Mouse (Mus musculus) MEL (cell line): Measurements from ENCODE around the gene Bbs9. TPM values are rescaled to one million over a fixed set of nuclear protein-coding genes. Genes with fewer than 3 reads are reported as not detected.

Source experiments
- DNase-seq: peaks from one replicate; pipeline ENCODE4 v3.0.0; 2011; ENCODE audit warnings: low read depth, low spot score
- H3K27ac ChIP-seq: 2 replicates; pipeline ENCODE4 v1.5.1; 2012; ENCODE audit warnings: low read depth, mild to moderate bottlenecking, control low read depth, low read length, moderate library complexity; ENCODE audit not compliant: control insufficient read depth
- H3K27me3 ChIP-seq, 2 experiments: fragments of 150-350 bp in 1 of 2; sonication (generic) in 1 of 2; 2 replicates each; pipeline ENCODE4 v1.6.1; 2012; ENCODE audit warnings: low read length in 2 of 2, mild to moderate bottlenecking in 2 of 2, improper control_type of control experiment in 1 of 2, moderate library complexity in 1 of 2; ENCODE audit not compliant: insufficient read depth in 2 of 2, control insufficient read depth in 1 of 2
- H3K36me3 ChIP-seq, 2 experiments: 2 replicates each; pipeline ENCODE4 v1.6.1; 2012 to 2014; ENCODE audit warnings: low read length in 2 of 2, improper control_type of control experiment in 1 of 2, inconsistent platforms in 1 of 2, mild to moderate bottlenecking in 1 of 2; ENCODE audit not compliant: insufficient read depth in 2 of 2, control insufficient read depth in 1 of 2
- H3K4me1 ChIP-seq, 2 experiments: fragments of 150-350 bp in 1 of 2; sonication (generic) in 1 of 2; 2 replicates each; pipeline ENCODE4 v1.6.1; 2012; ENCODE audit warnings: low read length in 2 of 2, improper control_type of control experiment in 1 of 2, mild to moderate bottlenecking in 1 of 2; ENCODE audit not compliant: insufficient read depth in 2 of 2, control insufficient read depth in 1 of 2
- H3K4me3 ChIP-seq, 2 experiments: fragments of 150-350 bp in 1 of 2; sonication (generic) in 1 of 2; 2 replicates each; pipeline ENCODE4 v1.5.1; 2012; ENCODE audit warnings: low read depth in 2 of 2, low read length in 2 of 2, mild to moderate bottlenecking in 2 of 2, moderate library complexity in 2 of 2, control low read depth in 1 of 2, improper control_type of control experiment in 1 of 2; ENCODE audit not compliant: control insufficient read depth in 1 of 2, insufficient read depth in 1 of 2
- H3K79me2 ChIP-seq: 2 replicates; pipeline ENCODE4 v1.6.1; 2012; ENCODE audit warnings: mild to moderate bottlenecking, low read length, moderate library complexity; ENCODE audit not compliant: control insufficient read depth, poor library complexity, insufficient read depth
- H3K9ac ChIP-seq: 2 replicates; pipeline ENCODE4 v1.6.1; 2012; ENCODE audit warnings: low read depth, mild to moderate bottlenecking, control low read depth, low read length, moderate library complexity; ENCODE audit not compliant: control insufficient read depth, poor library complexity, severe bottlenecking
- H3K9me3 ChIP-seq: fragments of 150-350 bp; sonication (generic); replicated peaks from 2 replicates; pipeline ENCODE4 v1.6.1; 2012; ENCODE audit warnings: mild to moderate bottlenecking, low read length, improper control_type of control experiment, moderate library complexity; ENCODE audit not compliant: insufficient read depth
- E2F4 ChIP-seq: IDR thresholded peaks from 2 replicates; pipeline ENCODE4 v1.6.1; 2011; ENCODE audit warnings: low read depth, low read length, improper control_type of control experiment, borderline replicate concordance
- ELF1 ChIP-seq: IDR thresholded peaks from 2 replicates; pipeline ENCODE4 v1.6.1; 2014; ENCODE audit warnings: low read depth, mild to moderate bottlenecking, inconsistent platforms, low read length, improper control_type of control experiment, moderate library complexity
- GABPA ChIP-seq: IDR thresholded peaks from 2 replicates; pipeline ENCODE4 v1.6.1; 2012; ENCODE audit warnings: low read depth, mild to moderate bottlenecking, inconsistent platforms, low read length, improper control_type of control experiment, moderate library complexity
- GATA1 ChIP-seq: IDR thresholded peaks from 2 replicates; pipeline ENCODE4 v1.6.1; 2011; ENCODE audit warnings: low read depth, low read length, improper control_type of control experiment
- HCFC1 ChIP-seq: IDR thresholded peaks from 2 replicates; pipeline ENCODE4 v1.6.1; 2012; ENCODE audit warnings: low read depth, mild to moderate bottlenecking, inconsistent platforms, low read length, improper control_type of control experiment, moderate library complexity
- MAFK ChIP-seq: IDR thresholded peaks from 2 replicates; pipeline ENCODE4 v1.6.1; 2011; ENCODE audit warnings: low read depth, mild to moderate bottlenecking, low read length, improper control_type of control experiment, borderline replicate concordance
- MAZ ChIP-seq: IDR thresholded peaks from 2 replicates; pipeline ENCODE4 v1.6.1; 2012; ENCODE audit warnings: low read depth, mild to moderate bottlenecking, inconsistent platforms, low read length, improper control_type of control experiment
- MXI1 ChIP-seq: IDR thresholded peaks from 2 replicates; pipeline ENCODE4 v1.6.1; 2011; ENCODE audit warnings: mild to moderate bottlenecking, low read depth, low read length, improper control_type of control experiment
- MYB ChIP-seq: IDR thresholded peaks from 2 replicates; pipeline ENCODE4 v1.6.1; 2011; ENCODE audit warnings: mild to moderate bottlenecking, low read depth, low read length, improper control_type of control experiment
- MYC ChIP-seq: IDR thresholded peaks from 2 replicates; pipeline ENCODE4 v1.6.1; 2011; ENCODE audit warnings: low read depth, mild to moderate bottlenecking, low read length, improper control_type of control experiment, moderate library complexity
- NELFE ChIP-seq: IDR thresholded peaks from 2 replicates; pipeline ENCODE4 v1.6.1; 2011; ENCODE audit warnings: low read depth, low read length, improper control_type of control experiment
- NRF1 ChIP-seq: IDR thresholded peaks from 2 replicates; pipeline ENCODE4 v1.6.1; 2014; ENCODE audit warnings: low read depth, mild to moderate bottlenecking, inconsistent platforms, low read length, improper control_type of control experiment, moderate library complexity; ENCODE audit not compliant: poor library complexity, insufficient read depth, severe bottlenecking
- POLR2A ChIP-seq, 2 experiments: IDR thresholded peaks; 2 replicates each; pipeline ENCODE4 v1.6.1; 2011 to 2012; ENCODE audit warnings: low read length in 2 of 2, mild to moderate bottlenecking in 2 of 2, control low read depth in 1 of 2, improper control_type of control experiment in 1 of 2, low read depth in 1 of 2, moderate library complexity in 1 of 2; ENCODE audit not compliant: control insufficient read depth in 1 of 2, insufficient read depth in 1 of 2, poor library complexity in 1 of 2
- SIN3A ChIP-seq: IDR thresholded peaks from 2 replicates; pipeline ENCODE4 v1.6.1; 2012; ENCODE audit warnings: low read length, improper control_type of control experiment, inconsistent platforms
- SMC3 ChIP-seq: IDR thresholded peaks from 2 replicates; pipeline ENCODE4 v1.6.1; 2011; ENCODE audit warnings: low read depth, low read length, improper control_type of control experiment
- TCF12 ChIP-seq: IDR thresholded peaks from 2 replicates; pipeline ENCODE4 v1.6.1; 2014; ENCODE audit warnings: low read depth, mild to moderate bottlenecking, inconsistent platforms, low read length, improper control_type of control experiment, moderate library complexity
- UBTF ChIP-seq: IDR thresholded peaks from 2 replicates; pipeline ENCODE4 v1.6.1; 2012; ENCODE audit warnings: low read depth, mild to moderate bottlenecking, inconsistent platforms, low read length, improper control_type of control experiment, moderate library complexity, borderline replicate concordance; ENCODE audit not compliant: insufficient read depth
- ZC3H11A ChIP-seq: IDR thresholded peaks from 2 replicates; pipeline ENCODE4 v1.6.1; 2012; ENCODE audit warnings: low read depth, mild to moderate bottlenecking, inconsistent platforms, low read length, improper control_type of control experiment
- polyA plus RNA-seq, 2 experiments: library from polyadenylated mRNA; stranded (reverse) in 1 of 2; unstranded in 1 of 2; fragments of >175 nt in 1 of 2; fragments of >200 nt in 1 of 2; gene quantifications; 2 replicates each; pipeline versions ENCODE4 v1.2.1 to v1.2.4; 2012; ENCODE audit warnings: low replicate concordance in 2 of 2, low read depth in 1 of 2; ENCODE audit not compliant: insufficient read length in 2 of 2, insufficient read depth in 1 of 2, missing spikeins in 1 of 2
- total RNA-seq: library from RNA; depleted of rRNA; stranded (reverse); fragments of 300-350 nt; gene quantifications from 2 replicates; pipeline ENCODE4 v1.2.3, GENCODE M21; 2012

The Bbs9 gene
- total and polyA plus RNA-seq, 3 experiments = 18.5 to 19.5 TPM; not detected in 1

DNA sequence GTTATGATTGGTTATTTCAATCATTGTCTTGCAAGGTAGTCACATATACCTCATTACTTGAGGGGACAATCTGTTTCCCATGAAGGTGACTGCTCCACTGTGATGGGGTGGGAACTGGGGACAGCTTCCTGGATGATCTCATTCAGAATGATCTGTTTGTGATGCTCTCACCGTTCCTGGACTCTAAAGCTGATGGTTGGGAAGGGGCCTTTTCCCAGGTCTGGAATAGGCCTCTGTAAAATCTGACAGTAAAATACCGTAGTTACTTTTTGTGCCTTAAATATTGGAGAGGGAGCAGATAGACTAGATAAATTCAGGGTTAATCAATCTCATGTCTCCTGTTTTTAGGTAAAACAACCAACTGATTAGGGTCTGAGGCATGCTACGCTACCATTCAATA, 5.9 kb upstream of the Bbs9 start, which contains the start of gene Rp9:
Rp9 (minus strand) TSS at position 101 of the 400 bp plus-strand sequence.
- Histone ChIP-seq H3K36me3 (peaks cover 6 to 13% of the 10 kb centered on the region in 2 experiments), H3K9me3 (no peaks in the 10 kb centered on the region), H3K27me3 (no peaks in the 10 kb centered on the region), H3K79me2 (peaks cover 23% of the 10 kb centered on the region), H3K4me3 (peak within 1 kb of the TSS; percentile 80 to 94), H3K4me1 (peaks cover 7 to 10% of the 10 kb centered on the region in 2 experiments; a peak in 3 of 4 replicates), H3K9ac (peak within 1 kb of the TSS; percentile 56), H3K27ac (peak within 1 kb of the TSS; percentile 46)
- DNase-seq = no peak
- TF ChIP-seq MYB = no peak

DNA sequence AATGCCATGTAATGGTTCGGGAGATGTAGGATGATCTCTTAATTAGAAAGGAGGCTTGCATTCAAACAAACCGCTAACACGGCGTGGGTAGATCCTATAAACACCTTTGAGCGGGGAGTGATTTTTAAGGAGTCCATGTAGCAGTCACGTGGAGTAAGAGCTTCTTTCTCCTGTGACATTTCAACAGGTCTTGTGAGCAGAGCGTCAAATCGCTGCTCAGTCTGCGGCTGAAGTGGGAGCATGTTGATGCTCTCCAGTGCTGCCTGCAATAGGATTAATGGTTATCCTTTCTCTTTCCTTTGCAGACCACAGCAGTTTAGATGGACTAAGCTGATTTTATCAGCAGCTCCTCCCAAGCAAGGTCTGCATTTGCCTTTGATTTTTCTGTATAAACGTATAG, 750 bp downstream of the Bbs9 start:
- no peaks in the 10 kb centered on the region for H3K27me3 ChIP-seq
- H3K9ac ChIP-seq = peak overlapping the region; percentile 62
- H3K27ac ChIP-seq = no peak overlapping the region
- no peaks in the 10 kb centered on the region for H3K9me3 ChIP-seq
- no peaks in the 10 kb centered on the region; the same call in 1 of the 2 replicates for H3K79me2 ChIP-seq
- peak; percentile 50; the same call in 1 of the 2 replicates for TF ChIP-seq GATA1
- no peak for TF ChIP-seq POLR2A (IDR thresholded peaks at IDR 0.05; ENCODE audit: control insufficient read depth in 1 of 2, insufficient read depth in 1 of 2, low read depth in 1 of 2, low read length in 2 of 2, poor library complexity in 1 of 2)
- H3K4me1 ChIP-seq = peaks cover 5% of the 10 kb centered on the region in 2 experiments; a peak in 3 of 4 replicates
- H3K36me3 ChIP-seq = peaks cover 0 to 8% of the 10 kb centered on the region in 2 experiments; a peak in 2 of 4 replicates
- DNase-seq = peak; percentile 83
- peak overlapping the region; percentile 60 to 70 for H3K4me3 ChIP-seq

- H3K27me3 ChIP-seq = no peaks in the 10 kb centered on the region
- H3K27ac ChIP-seq = no peak overlapping the region
- H3K79me2 ChIP-seq = no peaks in the 10 kb centered on the region; the same call in 1 of the 2 replicates
- peaks cover 0 to 8% of the 10 kb centered on the region in 2 experiments; a peak in 2 of 4 replicates for H3K36me3 ChIP-seq
- H3K9ac ChIP-seq = no peak overlapping the region
- TF ChIP-seq SMC3 = no peak
- no peak for TF ChIP-seq MAZ
- no peak for TF ChIP-seq GATA1
- TF ChIP-seq UBTF = no peak
- TF ChIP-seq ZC3H11A = no peak
- no peak for TF ChIP-seq MYC
- no peak for TF ChIP-seq ELF1
- no peak for TF ChIP-seq MAFK
- TF ChIP-seq TCF12 = no peak
- TF ChIP-seq NELFE = no peak
- no peak for TF ChIP-seq HCFC1
- TF ChIP-seq GABPA = no peak
- TF ChIP-seq E2F4 = no peak
- no peak for TF ChIP-seq MXI1
- TF ChIP-seq SIN3A = no peak
- TF ChIP-seq NRF1 = no peak
- TF ChIP-seq, all 39 proteins: peak for 0
- Histone ChIP-seq H3K4me3 (no peak overlapping the region), H3K9me3 (no peaks in the 10 kb centered on the region), H3K4me1 (peaks cover 5% of the 10 kb centered on the region in 2 experiments; a peak in 3 of 4 replicates)
- DNase-seq = no peak
Measured at GRCm38 (mm10) chr9:22478946-22479345, 3.4 kb downstream of the Bbs9 start.
